Mouse (Mus musculus): ENCODE measurements around the gene Ltv1.
"Not testable (repeated sequence)": the region's sequence is repeated elsewhere in the genome, so short reads cannot be mapped to it uniquely, and the experiment has no call there.

Ltv1 gene

DNA sequence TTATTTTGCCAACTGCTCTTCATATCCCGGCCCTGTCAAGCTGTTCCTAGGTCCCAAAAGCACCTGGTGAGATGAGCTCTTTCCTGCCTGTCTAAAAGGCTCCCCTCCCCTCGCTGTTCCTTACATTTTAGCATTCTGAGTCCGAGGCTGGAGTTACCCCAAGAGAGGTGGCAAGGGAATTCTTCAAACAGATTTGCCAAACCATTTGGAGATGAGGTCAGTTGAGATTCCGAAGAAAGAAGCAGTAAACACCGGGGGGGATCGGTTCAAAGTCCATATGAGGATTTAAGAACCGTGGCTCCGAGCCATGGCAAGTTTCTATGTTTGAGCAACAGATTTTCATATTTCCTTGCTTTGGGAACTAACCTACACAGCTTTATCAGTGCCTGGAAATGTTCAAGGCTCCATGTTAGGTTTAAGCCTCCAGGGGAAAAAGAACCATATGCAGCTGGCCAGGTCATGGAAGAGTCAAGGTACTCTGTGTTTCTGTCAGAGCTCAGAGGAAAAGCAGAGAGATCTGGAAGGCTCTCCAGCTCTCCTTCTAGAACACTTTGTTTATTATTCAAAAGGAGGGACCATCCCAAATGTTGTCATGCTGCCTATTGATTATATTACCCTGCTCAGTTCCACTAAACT lies 4.0 kb upstream of the Ltv1 start:
- DNase-seq (ENCODE audit: low read depth, low spot score) = no peak

DNA sequence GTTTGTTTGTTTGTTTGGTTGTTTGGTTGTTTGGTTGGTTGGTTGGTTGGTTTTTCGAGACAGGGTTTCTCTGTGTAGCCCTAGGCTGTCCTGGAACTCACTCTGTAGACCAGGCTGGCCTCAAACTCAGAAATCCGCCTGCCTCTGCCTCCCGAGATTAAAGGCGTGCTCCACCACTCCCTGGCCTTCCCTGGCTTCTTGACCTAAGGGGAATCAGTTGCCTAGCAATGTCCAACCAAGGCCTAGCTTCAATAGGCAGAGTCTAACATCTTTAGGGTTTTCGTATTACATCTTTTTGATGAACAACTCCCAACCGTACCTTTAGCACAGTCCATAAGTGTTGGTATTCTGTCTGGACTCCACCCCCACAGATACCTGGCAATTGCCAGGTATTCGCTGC lies 528 bp upstream of the Ltv1 start:
- not testable (repeated sequence) for DNase-seq (ENCODE audit: low read depth, low spot score)

DNA sequence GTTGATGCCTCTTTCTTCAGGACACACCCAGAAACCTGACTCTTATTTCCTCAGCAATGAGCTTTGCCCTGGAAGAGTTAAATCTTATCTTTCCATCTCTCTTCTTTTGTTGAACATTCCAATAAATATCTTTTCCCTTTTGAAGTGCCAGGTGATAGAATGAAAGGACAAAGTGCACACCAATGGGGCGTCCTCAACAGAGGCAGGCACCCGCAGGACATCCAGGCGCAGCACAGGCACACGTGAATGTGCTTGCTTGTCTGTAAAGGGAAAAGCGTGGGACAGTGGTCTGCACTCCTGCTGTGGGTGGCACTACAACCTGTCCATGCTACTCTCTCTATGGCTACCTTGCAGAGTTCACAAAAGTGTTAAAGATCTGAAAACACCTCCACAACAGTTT lies 3.1 kb downstream of the Ltv1 start:
- DNase-seq (ENCODE audit: low read depth, low spot score) = no peak

DNA sequence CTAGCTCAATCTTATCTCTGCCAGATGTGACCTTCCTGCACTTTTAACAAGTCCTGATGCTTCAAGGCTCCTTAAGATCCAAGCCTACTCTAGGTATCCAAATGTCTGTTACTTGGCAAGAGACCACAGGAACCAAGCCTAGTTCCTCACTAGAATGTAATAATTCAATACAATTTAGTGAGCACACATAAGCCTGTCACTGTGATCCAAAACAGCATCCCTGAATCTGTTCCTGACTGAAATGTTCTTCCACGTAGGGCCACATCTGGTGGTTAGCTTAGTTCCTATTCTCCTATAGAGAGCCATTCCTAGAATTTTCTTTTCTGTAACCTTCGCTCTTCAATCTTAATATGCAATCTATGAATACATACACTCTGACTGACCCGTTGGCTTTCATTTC lies 6.2 kb downstream of the Ltv1 start:
- DNase-seq (ENCODE audit: low read depth, low spot score) = no peak

DNA sequence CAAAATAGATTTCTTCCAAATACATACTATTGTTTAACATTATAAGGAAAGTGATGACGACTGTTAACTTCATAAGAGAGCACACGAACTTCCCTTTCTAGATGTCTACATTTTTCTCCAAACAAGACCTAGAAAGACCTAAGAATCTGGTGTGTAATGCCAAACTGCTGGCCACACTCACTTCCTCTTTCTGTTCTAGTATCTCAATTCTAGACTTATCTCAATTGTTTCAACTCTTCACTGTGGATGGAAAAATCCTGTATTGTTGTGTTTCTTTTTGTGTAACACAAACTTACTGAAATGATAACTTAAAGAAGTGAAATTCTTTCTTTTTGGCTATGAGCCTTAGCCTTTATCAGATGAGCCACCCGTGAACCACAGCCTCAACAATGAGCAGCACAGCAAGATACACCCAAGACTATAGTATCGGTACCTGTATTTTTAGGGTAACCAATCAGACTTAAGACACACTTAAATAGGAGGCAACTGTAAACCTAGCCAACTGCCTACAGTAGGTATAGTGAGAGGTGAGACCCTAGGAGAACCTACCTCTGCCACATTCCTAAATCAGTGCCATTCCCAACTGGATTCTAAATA lies 8.7 kb downstream of the Ltv1 start:
- no peak for DNase-seq (ENCODE audit: low read depth, low spot score)

DNA sequence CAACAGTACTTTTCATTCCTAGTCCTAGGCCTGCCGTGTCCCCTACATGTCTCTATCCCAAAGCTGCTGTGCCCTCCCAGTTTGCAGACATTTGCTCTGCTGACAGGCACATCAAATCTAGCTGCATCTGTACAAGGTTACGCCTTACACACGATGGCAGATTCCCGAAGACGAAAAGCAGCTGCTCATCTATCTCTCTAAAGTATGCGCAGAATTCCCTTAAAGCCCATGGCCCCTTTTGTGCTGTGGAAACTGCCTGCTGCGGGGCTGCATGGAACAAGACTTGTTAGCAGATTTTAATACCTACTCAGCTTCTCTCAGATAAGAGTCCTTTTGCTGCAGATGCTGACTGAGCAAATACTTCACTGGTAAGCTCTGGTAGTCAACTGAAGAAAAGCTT lies 12.8 kb downstream of the Ltv1 start:
- no peak for DNase-seq (ENCODE audit: low read depth, low spot score)

DNA sequence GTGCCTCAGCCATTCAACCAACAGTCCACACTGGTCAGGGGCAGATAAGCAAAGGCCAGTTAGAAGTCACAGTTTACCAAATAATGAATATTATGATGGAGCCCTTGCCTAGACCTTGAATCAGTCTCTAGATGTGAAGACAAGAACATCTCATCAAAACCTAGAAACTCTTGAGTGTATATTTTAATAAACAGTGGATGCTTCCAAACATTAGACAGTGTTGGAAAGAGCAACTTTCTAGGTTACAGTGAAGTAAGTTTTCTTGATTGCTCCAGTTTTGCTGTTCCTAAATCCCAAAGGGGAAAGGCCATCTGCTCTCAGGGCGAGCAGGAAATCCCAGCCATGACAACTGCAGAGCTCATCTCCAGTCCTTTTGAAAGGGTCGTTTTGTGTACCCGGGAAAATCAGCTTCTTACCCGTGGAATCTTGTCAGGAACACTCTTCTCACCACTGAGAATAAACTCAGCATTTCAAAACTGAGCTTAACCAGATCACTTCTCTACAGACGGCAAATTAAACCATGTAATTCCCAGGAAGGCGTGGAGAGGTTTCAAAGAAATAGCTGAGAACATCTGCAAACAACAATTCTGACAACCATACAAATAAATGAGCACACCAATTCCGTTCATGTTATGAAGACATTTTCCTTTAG lies 14.9 kb downstream of the Ltv1 start, which contains the start of gene Zc2hc1b:
Zc2hc1b (minus strand) TSS at position 51 of the 652 bp plus-strand sequence.
- DNase-seq (ENCODE audit: low read depth, low spot score) = no peak

DNA sequence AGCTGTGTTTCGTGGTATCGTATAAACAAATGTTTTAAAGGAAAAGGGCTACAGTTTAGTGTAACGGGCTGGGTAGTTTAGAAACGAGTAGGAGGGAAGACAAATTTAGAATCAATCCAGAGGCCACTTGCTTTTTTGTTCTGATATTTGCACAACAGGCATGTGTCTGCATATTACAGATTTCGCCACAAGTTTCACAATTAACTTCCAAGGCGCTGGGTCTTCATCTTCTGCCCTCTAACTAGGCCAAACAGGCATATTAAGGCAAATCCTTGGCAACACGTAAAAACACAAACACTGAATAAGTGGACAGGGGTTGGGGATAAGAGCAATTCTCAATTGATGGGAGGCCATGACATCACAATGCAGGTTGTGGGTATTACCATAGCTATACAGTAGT lies 17.1 kb downstream of the Ltv1 start:
- no peak for DNase-seq (ENCODE audit: low read depth, low spot score)

DNA sequence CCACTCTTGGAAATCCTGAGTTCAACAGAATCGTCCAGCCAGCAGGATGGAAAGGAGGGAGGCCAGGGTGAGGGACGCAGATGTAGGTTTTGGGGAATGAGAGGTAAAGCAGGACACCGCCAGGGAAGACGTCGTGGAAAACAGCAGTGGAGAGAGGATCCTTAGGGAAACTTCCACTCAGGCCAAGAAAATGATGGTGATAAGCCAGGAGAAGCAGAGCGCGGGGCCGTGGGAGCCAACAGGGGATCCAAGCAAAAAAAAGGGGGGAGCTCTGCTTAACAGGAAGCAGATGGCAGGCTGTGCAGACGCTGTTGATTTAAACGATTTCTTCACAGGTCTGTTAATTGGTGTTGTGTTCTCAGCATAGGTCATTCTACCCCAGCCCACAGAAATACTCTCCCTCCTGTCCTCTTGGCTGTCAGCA lies 20.2 kb downstream of the Ltv1 start:
- no peak for DNase-seq (ENCODE audit: low read depth, low spot score)

DNA sequence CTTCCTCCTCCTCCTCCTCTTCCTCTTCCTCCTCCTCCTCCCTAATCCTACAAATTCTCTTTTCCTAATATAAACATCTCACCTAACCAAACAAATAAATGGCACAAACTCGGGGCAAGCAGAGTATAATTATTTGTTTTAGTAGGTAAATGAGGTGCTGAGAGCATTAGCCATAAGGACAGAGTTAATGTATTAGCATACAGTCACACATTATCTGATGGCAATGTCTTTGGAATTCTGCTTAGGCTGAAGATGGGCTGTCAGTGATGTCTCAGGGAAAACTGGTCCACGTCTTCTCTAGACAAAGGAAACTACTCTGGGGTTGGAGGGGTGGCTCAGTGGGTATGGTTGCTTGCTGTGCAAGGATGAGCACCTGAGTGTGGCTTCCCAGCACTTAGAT lies 21.5 kb downstream of the Ltv1 start:
- DNase-seq (ENCODE audit: low read depth, low spot score) = no peak

DNA sequence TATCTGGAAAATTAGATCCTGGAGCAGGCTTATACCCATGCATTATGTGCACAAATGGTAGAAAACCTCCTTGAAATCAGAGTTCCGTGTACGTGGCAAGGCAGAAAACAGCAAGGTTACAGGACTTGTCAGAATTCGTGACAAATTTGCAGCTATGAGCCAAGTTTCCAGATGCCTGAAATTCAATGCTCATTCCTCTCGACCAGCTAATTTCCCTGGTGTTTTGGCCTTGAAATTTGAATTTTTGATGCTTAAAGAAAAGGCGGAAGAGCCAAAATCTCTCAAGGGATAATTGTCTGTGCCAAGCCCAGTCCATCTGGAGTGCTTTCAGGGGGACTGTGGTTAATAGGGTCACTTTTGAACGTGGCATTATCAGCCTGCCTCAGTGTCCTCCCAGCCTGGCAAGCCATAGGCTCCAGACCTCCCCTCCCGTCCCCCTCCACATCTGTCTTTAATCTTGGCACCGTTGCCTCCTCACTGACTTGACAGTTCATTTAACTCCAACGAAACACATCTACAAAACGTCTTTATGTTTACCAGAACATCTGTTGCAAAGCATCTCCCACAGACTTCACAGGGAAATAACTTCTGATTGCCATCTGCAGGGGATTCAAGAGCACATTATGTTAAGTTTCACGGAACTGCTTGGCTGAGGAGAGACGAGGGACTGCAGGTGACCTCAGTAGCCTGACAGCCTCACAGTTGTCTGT lies 22.1 kb downstream of the Ltv1 start:
- DNase-seq (ENCODE audit: low read depth, low spot score) = no peak

DNA sequence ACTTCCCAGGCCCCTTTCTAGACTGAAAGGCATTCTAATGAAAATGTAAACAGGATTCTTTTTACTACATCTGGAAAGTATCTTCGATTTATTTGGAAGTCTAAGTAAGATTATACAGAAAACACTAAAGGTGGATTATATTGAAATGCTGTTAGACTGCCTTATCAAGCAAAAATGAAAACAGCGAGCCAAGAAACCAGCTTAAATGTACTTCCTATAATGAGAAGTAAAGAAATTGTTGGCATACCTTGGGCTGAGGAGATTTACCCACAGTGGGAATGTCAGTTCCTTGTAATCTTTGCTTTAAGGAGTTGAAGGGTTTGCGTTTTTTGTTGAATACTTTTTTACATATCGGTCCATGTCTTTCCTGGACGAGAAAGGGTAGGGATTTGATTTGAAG lies 24.5 kb downstream of the Ltv1 start:
- no peak for DNase-seq (ENCODE audit: low read depth, low spot score)

DNA sequence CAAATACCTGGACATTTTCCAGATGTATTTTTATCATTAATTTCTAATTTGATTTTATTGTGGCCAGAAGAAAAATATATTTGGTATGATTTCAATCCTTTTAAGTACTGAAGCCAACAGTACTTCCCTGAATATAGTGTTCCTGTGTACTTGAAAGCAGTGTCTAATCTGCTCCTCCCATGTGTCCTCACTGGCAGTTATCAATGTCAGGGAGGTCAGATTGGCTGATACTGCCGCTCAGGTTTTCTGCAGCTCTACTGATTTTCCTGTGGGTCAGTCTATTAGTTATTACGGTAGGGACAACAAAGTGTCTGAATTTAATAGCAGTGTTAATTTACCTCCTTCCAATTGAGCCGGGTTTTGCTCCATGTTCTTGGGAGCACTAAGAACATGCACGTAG lies 30.9 kb downstream of the Ltv1 start:
- no peak for DNase-seq (ENCODE audit: low read depth, low spot score)

DNA sequence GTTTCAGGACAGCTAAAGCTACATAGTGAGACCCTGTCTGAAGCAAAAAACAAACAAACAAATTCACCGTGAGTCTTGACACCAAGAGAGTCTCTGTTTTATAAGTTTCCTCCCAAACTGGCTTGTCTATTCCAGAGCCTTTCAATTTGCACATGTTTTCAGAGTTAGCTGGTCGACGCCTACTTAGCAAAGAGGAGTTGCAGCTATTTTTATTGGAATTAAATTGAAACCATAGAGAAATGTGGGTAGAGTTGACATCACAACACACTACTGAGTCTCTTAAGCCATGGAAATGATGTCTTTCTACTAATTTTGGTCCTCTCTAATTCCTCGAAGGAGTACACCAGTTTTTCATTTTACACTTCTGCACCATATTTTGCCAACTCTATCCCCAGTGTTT lies 32.1 kb downstream of the Ltv1 start:
- DNase-seq (ENCODE audit: low read depth, low spot score) = no peak

DNA sequence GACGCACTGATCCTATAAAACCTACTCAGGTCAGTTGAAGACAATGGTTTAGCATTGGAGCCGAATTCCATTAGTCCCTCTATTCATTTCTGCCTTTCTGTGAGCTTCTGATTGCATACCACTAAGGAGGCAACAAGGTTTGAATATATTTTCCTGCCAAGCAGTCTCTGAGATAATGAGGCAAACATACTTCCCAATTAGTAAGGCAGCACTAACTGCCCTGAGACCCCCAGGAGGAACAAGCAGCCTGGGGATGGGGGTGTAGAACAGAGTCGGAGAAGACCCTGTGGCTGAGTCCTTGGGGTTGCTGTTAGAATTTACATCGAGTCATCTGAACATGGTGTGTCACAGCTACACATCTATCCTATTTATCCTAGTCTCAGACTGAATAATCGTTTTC lies 37.6 kb downstream of the Ltv1 start:
- DNase-seq (ENCODE audit: low read depth, low spot score) = no peak

DNA sequence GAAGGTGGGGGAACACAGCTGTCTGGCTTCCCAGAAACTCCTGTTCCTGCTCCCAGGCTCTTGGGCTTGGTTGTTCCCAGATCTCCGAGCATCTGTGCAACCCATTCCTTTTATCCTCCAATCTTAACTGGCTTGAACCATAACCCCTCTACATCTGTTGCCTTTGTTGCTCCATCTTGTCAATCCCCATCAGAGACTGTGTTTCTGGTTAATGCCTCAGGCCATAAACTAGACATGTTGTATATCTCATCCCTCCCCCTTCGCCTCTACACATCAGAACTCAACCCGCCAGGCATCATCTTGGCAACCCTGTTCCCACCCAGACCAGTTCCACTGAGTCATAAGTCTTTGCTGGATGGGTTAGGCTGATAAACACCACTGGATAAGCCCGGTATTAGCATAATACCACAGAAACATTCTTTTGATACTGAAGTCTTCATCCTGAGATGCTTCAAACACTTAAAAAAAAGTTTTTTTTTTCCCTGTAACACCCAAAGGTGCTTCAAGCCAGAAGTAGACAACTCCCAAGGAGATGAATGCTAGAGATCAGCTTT lies 40.1 kb downstream of the Ltv1 start:
- DNase-seq (ENCODE audit: low read depth, low spot score) = no peak

DNA sequence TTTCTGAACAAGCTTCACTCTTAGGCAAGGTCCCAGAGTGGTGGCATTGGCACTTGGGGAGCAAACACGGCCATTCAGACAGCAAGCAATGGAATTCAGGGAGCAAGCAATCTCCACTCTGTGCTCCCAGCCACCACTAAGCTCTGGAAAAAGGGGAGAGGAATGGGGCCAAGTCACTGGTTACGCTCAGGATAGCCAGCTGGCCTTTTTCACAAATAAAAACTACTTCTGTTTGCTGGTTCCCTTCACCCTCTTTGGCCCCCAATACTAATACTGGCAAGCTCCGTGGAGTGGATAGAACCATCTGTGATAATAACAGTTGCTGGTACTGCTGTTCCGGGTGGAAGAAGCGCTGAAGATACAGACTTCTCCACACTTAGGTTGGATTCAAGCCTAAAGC lies 41.6 kb downstream of the Ltv1 start:
- no peak for DNase-seq (ENCODE audit: low read depth, low spot score)

DNA sequence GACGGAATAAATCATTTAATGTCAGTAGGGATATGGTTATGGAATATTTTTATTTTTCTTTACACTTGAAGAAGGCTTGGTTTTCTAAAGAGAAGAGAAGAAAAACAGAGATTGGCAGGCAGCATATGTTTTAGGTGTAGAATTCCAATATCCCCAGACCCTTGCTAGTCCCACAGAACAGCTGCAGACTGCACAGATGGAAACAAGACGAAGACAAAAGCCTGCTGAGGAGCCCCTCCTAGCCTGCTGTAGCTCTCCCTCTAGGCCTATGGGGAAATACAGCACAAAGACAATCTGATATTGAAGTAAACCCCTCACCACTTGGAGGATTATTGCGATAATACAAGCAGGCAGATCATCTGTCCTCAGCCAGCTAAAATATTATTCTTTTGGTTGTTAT lies 42.5 kb downstream of the Ltv1 start:
- no peak for DNase-seq (ENCODE audit: low read depth, low spot score)

DNA sequence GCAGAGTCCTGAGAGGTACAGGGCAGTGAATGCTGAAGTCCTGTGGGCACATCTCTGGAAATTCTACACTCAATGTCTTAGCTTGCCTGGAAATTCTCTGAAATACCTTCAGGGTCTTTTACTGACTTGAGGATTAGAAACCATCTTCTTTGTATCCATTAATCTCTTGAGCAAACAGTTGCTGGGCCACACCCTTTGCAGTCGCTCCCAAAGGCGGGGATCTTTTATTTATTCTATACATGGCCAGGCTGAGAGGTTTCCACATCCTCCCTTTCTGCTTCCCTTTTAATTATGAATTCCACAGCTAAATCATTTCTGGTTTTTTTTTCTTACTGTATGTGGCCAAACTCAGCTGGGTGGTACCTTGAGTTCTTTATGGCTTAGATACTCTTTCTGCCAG lies 52.5 kb downstream of the Ltv1 start:
- no peak for DNase-seq (ENCODE audit: low read depth, low spot score)

DNA sequence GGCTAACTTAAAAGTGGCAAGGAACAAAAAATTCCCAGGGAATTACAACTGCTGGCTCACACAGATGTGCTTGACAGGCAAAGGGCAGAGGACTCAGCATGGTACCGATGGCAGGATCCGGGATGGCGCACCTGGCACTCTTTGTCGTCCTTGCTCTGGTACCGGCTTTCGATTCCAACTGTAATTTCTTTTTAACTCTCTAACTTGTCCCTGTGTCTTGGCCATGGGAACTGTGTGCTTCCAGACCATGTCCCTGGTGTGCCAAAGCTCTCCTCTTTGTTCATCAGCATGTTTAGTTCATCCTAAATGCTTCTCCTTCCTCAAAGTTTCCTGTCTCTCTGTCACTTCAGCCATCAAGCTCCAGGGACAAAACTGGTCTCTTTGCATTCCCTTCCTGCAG lies 55.1 kb downstream of the Ltv1 start:
- no peak for DNase-seq (ENCODE audit: low read depth, low spot score)

DNA sequence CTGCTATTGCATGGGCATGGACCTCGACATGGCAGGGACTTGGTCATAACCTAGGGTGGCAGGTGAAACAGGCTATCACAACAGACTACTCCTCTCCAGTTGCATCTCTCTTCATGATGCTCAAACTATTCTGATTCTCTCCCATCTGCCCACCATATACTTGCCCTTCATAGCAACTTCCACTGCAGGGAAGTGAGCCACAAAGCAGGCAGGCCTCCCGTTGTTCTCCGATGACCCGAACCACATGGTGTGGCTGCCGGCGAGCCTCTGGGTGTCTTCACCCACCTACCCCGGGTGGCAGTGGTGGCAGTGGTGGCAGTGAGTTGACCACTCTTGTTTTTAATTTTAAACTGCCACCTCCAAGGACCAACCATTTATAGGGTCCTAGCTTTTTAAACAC lies 57.2 kb downstream of the Ltv1 start:
- no peak for DNase-seq (ENCODE audit: low read depth, low spot score)

DNA sequence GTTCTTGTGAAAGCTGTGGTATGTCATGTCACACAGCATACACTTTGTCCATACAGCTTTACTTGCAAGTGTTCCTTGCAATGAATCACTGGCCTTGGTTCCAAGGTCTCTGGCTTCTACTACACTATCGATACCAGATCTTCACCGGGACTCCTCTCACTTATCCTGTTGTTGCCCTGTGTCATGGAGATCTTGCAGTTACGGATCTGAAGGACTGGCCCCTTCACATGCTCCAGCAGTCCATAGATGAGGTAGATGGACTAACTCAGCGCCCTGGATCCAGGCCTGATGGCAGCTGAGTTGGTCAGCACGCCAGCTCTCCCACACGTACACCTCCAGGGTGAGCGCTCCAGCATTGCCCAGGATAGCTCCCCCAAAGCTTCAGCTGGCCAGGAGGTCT lies 57.7 kb downstream of the Ltv1 start:
- DNase-seq (ENCODE audit: low read depth, low spot score) = no peak

Data from c-Kit-negative CD71-positive TER-119-positive erythroid progenitor cells, embryonic 14.5 days (primary cell).